Mouse (Mus musculus): ENCODE results near the gene Cstf2.

DNA sequence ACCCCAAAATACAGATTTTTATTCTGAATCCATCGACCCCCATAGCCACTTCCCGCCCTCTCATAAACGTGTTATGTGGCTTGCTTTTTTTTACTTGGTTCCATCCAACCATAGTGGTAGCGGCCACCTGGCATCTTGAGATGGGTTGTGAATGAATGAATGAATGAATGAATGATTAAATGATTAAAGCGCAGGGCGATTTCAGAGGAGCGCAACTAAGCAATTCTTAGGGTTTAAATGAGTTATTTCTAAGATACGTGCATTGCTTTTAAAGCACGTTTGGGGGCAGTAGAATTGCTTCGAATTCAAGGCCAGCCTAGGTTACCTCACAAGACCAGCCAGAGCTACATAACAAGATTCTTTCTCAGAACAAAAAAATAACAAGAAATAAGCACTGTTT is 777 bp downstream of the Cstf2 start:
- TF ChIP-seq CTCF (IDR thresholded peaks at IDR 0.05; ENCODE audit: insufficient read depth, low read length) (no peak), POLR2A (IDR thresholded peaks at IDR 0.05; ENCODE audit: borderline replicate concordance, extremely low read depth, low read depth, low read length) (no peak)

All from lung, adult 2 months (tissue).